Mouse (Mus musculus) liver, embryonic 14.5 days (tissue): ENCODE measurements at regions not wholly inside any gene's neighbourhood (a gene's known extent, or its start where the extent isn't known, plus 50 kb on each side); places are given as distances from the start of the nearest gene placed in this dataset.

Experiments
- CTCF ChIP-seq: IDR thresholded peaks from 2 replicates; pipeline ENCODE4 v1.5.1; 2016; ENCODE audit warnings: antibody characterized with exemption, low read depth, control low read depth
- EP300 ChIP-seq: IDR thresholded peaks from 2 replicates; pipeline ENCODE4 v1.6.1; 2016; ENCODE audit warnings: antibody characterized with exemption, low read depth

DNA sequence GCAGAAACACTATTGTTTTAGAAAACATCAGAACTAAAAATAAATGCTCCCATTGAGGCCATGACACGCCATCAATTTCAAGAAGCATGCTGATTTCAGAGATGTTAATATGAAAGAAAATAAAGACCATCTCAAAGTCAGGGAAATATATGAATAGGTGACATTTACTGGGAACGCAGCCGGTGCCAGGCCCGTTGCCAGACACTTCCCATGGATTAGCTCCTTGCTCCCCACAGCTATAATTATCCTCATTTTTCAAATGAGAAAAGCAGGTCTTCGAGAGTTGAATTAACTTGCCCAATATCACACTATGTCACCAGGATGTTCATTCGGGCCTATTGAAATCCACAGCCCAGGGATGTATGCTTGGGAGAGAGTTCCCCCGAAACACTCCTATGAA is 165.2 kb upstream of the Rgma start:
- no peak for TF ChIP-seq EP300
- TF ChIP-seq CTCF, result no peak
